Mouse (Mus musculus) E14TG2a.4 (cell line): ENCODE measurements around the gene Fam167b.

Experiments used
- CTCF ChIP-seq: conservative IDR thresholded peaks from 2 replicates; pipeline ENCODE4 v1.5.1; 2014; ENCODE audit warnings: low read length
- NANOG ChIP-seq: IDR thresholded peaks from 2 replicates; pipeline ENCODE4 v1.6.1; 2014; ENCODE audit warnings: borderline replicate concordance, low read length, mixed read lengths

DNA sequence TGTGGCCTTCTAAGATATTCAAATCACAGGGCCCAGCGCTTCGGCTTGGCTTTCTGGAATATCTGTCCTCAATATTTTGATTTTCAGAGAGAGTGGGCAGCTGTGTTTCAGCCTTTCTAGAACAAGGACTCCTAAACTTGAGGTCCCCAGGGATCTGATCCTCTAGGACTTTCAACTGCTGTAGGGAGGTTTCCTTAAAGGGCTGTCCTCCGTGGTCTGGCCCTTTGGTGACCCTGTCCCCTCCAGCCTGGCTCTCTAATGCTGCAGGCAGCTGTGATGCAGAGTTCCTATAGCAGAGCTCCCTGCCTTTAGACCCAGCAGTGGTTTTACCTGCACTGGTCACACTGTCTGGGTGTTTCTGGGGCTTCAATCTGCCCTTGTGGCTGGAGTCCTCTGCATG is 38.3 kb upstream of the Fam167b start:
- no peak for TF ChIP-seq CTCF
- no peak for TF ChIP-seq NANOG
